Mouse (Mus musculus) limb, embryonic 14.5 days (tissue): ENCODE measurements around the gene Gjd2. TPM values are rescaled to one million over a fixed set of nuclear protein-coding genes. Genes with fewer than 3 reads are reported as not detected.

Experiments
- ATAC-seq: fragments of 200-750 bp; cut with Nextera tagmentation; 2 replicates; pipeline ENCODE4 v1.8.0; 2017; ENCODE audit warnings: low read depth, moderate number of reproducible peaks, moderate TSS enrichment; ENCODE audit not compliant: low FRiP score
- DNase-seq: peaks from one replicate; pipeline ENCODE4 v3.0.0-alpha.2; 2015; ENCODE audit warnings: low spot score
- H3K27ac ChIP-seq: fragments of 300-500 bp; sonication (generic); replicated peaks from 2 replicates; pipeline ENCODE4 v1.5.1; 2014; ENCODE audit warnings: low read depth, mild to moderate bottlenecking, low read length, moderate library complexity, mixed read lengths
- H3K27me3 ChIP-seq: fragments of 300-500 bp; sonication (generic); 2 replicates; pipeline ENCODE4 v1.6.1; 2014; ENCODE audit warnings: low read length, mixed read lengths; ENCODE audit not compliant: control insufficient read depth, insufficient read depth
- H3K36me3 ChIP-seq: fragments of 300-500 bp; sonication (generic); 2 replicates; pipeline ENCODE4 v1.6.1; 2014; ENCODE audit warnings: mild to moderate bottlenecking, low read length, moderate library complexity, mixed read lengths; ENCODE audit not compliant: control insufficient read depth, insufficient read depth
- H3K4me1 ChIP-seq: fragments of 300-500 bp; sonication (generic); 2 replicates; pipeline ENCODE4 v1.6.1; 2014; ENCODE audit warnings: antibody characterized with exemption, low read length, mixed read lengths; ENCODE audit not compliant: control insufficient read depth, insufficient read depth
- H3K4me2 ChIP-seq: fragments of 300-500 bp; sonication (generic); replicated peaks from 2 replicates; pipeline ENCODE4 v1.6.1; 2014; ENCODE audit warnings: low read depth, mild to moderate bottlenecking, low read length, moderate library complexity; ENCODE audit not compliant: severe bottlenecking
- H3K4me3 ChIP-seq: fragments of 300-500 bp; sonication (generic); replicated peaks from 2 replicates; pipeline ENCODE4 v1.5.1; 2014; ENCODE audit warnings: low read length
- H3K9ac ChIP-seq: fragments of 300-500 bp; sonication (generic); 2 replicates; pipeline ENCODE4 v1.6.1; 2014; ENCODE audit warnings: mild to moderate bottlenecking, low read depth, low read length, moderate library complexity; ENCODE audit not compliant: severe bottlenecking
- H3K9me3 ChIP-seq: fragments of 300-500 bp; sonication (generic); 2 replicates; pipeline ENCODE4 v1.6.1; 2016; ENCODE audit warnings: low read length; ENCODE audit not compliant: control insufficient read depth
- POLR2A ChIP-seq: fragments of 200-500 bp; IDR thresholded peaks from 2 replicates; pipeline ENCODE4 v1.8.0; 2012; ENCODE audit warnings: inconsistent platforms, mild to moderate bottlenecking, moderate library complexity, borderline replicate concordance; ENCODE audit not compliant: insufficient read depth, insufficient read length; ENCODE audit errors: extremely low read depth
- WGBS: fragments of 180-500 bp; shearing (Covaris S2); extraction: QIAGEN DNeasy Blood & Tissue Kit; methylation state at CpG from one replicate; pipeline ENCODE4 v1.1.7; 2014; 5-methylcytosine and 5-hydroxymethylcytosine counted together
- polyA plus RNA-seq, 2 experiments: library from polyadenylated mRNA; depleted of rRNA in 1 of 2; stranded (reverse) in 1 of 2; unstranded in 1 of 2; fragments of >200 nt; fragmentation: Nextera tagmentation in 1 of 2; extraction: Ambion mirVana in 1 of 2; gene quantifications; 2 replicates each; pipeline versions ENCODE4 v1.2.1 to v1.2.3; 2012 to 2014

Gene Gjd2
- polyA plus RNA-seq, 2 experiments, result 0.30 TPM; not detected in 1

DNA sequence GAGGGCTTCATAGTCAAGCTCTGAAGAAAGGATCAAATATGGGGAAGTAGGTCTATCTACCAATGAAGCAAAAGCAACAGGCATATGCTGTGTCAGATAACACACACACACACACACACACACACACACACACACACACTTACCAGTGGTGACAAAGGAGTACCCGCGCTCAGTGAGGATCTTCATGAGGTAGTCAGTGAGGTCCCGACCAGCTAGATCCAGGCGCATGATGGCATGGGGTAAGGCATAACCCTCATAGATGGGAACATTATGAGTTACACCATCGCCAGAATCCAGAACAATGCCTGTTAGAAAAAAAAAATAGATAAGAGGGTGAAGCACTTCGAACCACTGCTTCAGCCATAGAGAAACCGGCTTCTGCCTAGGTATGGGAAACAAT, 36.0 kb upstream of the Gjd2 start:
- Histone ChIP-seq H3K4me1 (no peaks in the 10 kb centered on the region), H3K27me3 (no peaks in the 10 kb centered on the region), H3K9ac (no peak overlapping the region), H3K36me3 (no peaks in the 10 kb centered on the region), H3K4me3 (no peak overlapping the region), H3K27ac (no peak overlapping the region), H3K9me3 (no peaks in the 10 kb centered on the region), H3K4me2 (no peak overlapping the region)
- ATAC-seq (no peak), DNase-seq (no peak)
- 94% methylated on average over 7 of the region's 7 CpGs for WGBS
- TF ChIP-seq POLR2A, result no peak

DNA sequence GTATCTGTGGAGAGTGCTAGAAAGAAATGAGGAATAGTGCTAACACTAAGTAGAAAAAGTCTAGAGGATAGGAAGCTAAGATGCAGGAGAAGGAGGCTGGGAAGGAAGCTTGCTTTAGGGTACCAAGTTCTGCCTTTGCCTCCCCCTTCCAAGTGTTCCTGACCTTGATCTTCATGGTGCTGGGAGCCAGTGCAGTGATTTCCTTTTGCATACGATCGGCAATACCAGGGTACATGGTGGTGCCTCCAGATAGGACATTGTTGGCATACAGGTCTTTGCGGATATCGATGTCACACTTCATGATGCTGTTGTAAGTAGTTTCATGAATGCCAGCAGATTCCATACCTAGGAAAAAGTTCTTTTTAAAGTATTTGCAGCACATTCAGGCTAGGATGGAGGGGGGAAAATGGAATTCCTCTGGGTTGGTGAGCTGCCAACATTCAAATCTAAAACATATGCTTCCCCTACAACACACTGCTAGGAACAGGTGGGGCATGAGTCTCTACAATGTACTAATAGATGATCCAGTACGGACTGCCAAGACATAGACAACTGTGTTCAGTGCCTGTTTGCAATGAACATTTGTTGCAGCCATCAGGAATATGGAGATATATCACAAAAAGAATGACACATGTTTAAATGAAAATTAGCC, 34.7 kb upstream of the Gjd2 start:
- H3K27me3 ChIP-seq, result no peaks in the 10 kb centered on the region
- no peak for TF ChIP-seq POLR2A
- ATAC-seq (peak; percentile 24; the same call in 1 of the 2 replicates), DNase-seq (peak; percentile 76)
- H3K9ac ChIP-seq, result no peak overlapping the region
- H3K9me3 ChIP-seq, result no peaks in the 10 kb centered on the region
- 53% methylated on average over 5 of the region's 5 CpGs for WGBS
- H3K4me3 ChIP-seq, result no peak overlapping the region
- H3K36me3 ChIP-seq, result no peaks in the 10 kb centered on the region
- H3K4me2 ChIP-seq, result 0 out of 2 replicates have a peak overlapping the region, but pooled peaks have one; percentile 21
- H3K27ac ChIP-seq, result no peak overlapping the region
- no peaks in the 10 kb centered on the region for H3K4me1 ChIP-seq

DNA sequence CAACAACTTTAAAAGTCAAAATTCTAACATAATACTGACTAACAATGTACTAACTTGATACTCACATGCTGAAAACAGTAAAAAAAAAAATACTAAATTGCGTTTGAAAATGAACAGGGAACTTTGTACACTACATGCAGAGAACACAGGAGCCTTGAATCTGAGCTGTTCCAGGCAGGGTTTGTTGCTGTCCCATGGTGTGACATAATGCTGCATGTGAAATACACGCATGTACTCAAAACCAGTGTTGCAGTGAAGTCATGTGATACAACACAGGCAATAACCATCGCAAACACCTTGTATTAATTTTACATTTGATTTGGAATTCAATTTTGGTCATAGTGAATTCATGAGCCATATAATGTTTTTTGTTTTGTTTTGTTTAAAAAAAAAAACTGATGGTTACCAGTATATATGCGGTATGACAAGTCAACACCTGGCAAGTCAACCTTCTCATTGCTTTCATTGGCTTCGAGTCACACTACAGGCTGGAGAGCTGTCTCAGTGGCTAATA, 32.8 kb upstream of the Gjd2 start:
- DNase-seq (no peak), ATAC-seq (no peak)
- Histone ChIP-seq H3K4me2 (no peak overlapping the region), H3K9me3 (no peaks in the 10 kb centered on the region), H3K4me3 (no peak overlapping the region), H3K4me1 (no peaks in the 10 kb centered on the region), H3K27me3 (no peaks in the 10 kb centered on the region), H3K27ac (no peak overlapping the region), H3K36me3 (no peaks in the 10 kb centered on the region), H3K9ac (no peak overlapping the region)
- WGBS, result 89% methylated on average over 5 of the region's 5 CpGs
- no peak for TF ChIP-seq POLR2A

DNA sequence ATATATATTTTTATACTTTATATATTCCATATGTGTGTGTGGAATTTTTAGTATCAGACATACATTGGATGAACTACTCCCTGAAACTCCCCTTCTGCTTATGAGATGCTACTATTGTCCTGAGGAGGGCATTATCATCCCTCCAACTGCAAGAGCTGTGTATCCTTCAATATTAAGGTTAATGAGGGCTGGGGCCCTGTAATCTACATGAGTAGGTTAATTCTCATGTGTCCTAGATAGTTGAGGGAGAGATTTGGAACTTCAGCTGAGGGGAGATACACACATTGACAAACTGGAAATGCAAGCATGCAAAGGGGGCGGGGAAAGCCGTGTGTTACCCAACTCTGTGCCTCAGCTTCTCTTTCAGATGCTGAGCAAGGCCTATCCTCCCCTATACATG, 24.5 kb upstream of the Gjd2 start:
- no peak overlapping the region for H3K27ac ChIP-seq
- no peaks in the 10 kb centered on the region for H3K9me3 ChIP-seq
- no peak for ATAC-seq
- TF ChIP-seq POLR2A, result no peak
- H3K9ac ChIP-seq, result no peak overlapping the region
- no peaks in the 10 kb centered on the region for H3K27me3 ChIP-seq
- DNase-seq, result no peak
- H3K4me3 ChIP-seq, result no peak overlapping the region
- H3K36me3 ChIP-seq, result no peaks in the 10 kb centered on the region
- 67% methylated on average over 2 of the region's 2 CpGs for WGBS
- H3K4me2 ChIP-seq, result no peak overlapping the region
- H3K4me1 ChIP-seq, result no peaks in the 10 kb centered on the region

DNA sequence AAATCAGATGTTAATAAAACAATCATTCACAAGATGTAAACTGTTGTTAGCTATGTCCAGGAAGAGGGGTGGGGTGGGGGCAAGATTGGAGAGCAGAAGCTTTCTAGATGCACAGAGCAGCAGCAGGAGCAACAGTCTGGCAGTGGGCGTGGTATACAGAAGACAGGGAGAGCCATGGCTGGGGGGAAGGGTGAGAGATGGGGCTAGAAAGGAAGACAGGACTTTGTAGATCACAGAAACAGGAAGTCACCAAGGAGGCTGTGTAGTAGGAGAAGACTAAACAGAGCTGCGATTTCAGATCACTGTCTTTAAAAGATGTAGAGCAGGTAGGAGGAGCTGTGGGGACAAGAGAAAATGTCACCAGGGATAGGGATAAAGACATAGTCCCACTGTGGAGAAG, 18.8 kb upstream of the Gjd2 start:
- Histone ChIP-seq H3K27me3 (no peaks in the 10 kb centered on the region), H3K36me3 (no peaks in the 10 kb centered on the region), H3K4me2 (no peak overlapping the region), H3K9ac (no peak overlapping the region), H3K9me3 (no peaks in the 10 kb centered on the region), H3K4me1 (no peaks in the 10 kb centered on the region), H3K27ac (no peak overlapping the region), H3K4me3 (no peak overlapping the region)
- no peak for ATAC-seq
- no peak for TF ChIP-seq POLR2A
- 37% methylated on average over 2 of the region's 2 CpGs for WGBS
- no peak for DNase-seq
